Mouse (Mus musculus) activated CD4-positive, CD25-positive, alpha-beta regulatory T cell, adult 4 months (primary cell): ENCODE measurements around the gene Hoxd8. TPM values are rescaled to one million over a fixed set of nuclear protein-coding genes. Genes with fewer than 3 reads are reported as not detected.

Source experiments
- ATAC-seq: one replicate; pipeline ENCODE4 v1.8.0; 2017
- polyA plus RNA-seq, 2 experiments: library from polyadenylated mRNA; unstranded; fragments of 100-300 nt; shearing (Covaris generic); gene quantifications; one replicate each; pipeline ENCODE4 v1.2.1; 2017

Gene Hoxd8
- polyA plus RNA-seq, 2 experiments from 2014 or later: not detected

DNA sequence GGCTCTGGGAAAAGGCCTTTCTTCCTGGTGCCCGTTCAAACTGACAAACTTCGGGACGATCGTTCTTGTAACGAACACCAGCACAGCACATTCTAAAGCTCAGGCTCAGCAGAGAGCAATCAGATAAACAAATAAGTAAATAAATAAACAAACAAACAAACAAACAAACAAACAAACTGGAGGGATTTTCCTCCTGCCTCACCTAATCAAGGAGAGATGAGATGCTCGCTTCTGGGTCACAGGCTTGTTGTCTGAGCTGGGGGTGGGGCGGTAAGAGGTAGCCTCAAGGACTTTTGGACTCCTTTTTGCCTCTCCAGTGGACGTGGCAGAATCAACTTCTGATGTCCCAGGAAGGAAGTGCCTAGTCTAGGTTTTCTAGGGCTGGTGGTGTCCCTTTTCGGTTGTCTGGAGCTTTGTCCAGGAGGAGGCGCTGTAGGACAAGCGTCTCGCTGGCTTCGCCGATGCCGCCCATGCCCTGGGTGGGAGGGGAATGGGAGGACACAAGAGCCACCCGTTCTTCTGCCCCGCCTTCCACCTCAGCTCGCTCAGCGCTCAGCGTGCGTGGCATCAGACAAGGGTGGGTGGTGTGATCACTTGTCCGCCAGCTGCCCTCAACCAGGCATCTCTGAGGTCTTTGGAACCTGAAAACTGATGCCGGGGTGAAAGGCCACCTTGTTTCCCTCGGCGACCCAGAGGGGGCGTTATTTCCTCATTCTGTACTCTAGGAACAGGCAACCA, 11.3 kb downstream of the Hoxd8 start:
- peak; percentile 52 for ATAC-seq

DNA sequence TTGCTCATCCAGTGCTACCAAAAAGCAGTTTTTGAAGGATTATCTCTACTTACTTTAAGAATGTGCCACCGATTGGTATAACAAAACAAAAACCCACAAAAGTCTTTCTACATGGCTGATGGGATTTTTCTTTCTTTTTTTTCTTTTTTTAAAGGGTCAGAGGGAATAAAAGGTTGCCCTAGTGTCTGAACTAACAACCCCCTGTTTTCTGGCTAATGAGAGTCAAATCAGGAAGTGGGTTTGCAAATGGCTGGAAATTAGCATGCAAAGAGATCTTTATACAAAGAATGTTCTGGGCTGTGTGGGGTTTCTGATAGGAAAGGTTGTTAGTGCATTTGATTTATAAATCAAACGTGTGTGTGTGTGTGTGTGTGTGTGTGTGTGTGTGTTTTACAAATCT, 16.0 kb downstream of the Hoxd8 start:
- no peak for ATAC-seq

DNA sequence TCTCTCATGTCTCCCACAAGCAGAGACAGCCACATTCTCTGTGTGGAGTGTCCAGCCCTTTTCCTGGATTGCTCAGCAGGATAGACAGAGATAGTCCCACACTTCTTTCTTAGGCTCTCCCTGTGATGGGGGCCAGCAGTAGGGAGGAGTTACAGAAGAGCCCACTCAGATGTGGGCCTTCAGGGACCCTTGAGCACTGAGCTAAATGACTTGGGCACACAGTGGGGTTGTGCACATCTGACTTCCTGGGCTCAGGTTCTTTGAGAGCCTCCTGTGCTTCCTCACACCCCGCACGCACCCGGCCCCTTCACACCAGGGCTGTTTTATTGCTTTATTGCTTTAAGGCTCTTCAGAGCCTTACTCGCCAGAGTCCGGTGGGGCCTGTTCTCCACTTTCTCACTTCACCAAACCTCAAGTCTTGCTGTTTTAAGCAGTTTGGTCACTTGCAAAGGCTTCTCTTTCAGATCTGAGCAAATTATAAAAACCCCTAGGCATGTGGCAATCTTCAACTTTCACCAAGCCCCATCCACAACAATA, 16.6 kb downstream of the Hoxd8 start:
- ATAC-seq: no peak

DNA sequence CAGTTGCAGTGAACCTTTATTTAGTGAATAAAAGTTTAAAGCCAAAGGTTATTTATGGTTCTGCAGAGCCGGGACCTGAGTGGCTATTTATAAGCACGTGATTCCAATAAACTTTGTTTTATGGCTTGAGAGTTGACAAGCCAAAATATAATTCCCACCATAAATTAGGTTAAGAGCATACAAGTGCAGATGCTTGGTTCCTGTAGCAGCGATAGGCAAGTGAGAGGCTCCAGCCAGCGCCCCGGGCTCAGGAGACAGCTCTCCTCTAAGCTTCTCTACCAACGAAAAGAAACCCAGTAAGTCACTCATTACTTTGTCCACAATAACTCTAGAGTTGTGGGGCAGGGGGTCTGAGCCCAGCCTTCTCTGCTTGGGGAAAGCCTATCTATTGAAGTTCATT, 17.5 kb downstream of the Hoxd8 start:
- ATAC-seq: no peak

DNA sequence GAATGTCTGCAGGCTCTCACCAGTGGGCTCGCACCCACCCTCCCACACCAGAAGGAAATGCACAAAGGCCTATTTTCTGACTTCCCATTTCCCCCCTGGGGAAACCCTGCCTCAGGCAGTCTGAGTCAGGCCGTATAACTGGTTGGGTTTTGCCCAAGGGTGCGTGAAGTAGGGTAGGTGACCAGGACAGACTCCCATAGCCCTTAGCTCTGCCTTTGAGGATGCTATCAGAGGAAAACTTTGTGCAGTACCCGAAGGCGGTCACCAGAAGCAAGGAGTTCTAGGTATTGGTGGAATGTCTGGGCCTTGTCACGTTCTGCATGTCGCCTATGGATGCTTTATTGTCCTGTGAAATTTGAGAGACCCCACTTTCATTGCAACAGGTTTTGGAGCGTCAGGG, 18.5 kb downstream of the Hoxd8 start:
- ATAC-seq: no peak

DNA sequence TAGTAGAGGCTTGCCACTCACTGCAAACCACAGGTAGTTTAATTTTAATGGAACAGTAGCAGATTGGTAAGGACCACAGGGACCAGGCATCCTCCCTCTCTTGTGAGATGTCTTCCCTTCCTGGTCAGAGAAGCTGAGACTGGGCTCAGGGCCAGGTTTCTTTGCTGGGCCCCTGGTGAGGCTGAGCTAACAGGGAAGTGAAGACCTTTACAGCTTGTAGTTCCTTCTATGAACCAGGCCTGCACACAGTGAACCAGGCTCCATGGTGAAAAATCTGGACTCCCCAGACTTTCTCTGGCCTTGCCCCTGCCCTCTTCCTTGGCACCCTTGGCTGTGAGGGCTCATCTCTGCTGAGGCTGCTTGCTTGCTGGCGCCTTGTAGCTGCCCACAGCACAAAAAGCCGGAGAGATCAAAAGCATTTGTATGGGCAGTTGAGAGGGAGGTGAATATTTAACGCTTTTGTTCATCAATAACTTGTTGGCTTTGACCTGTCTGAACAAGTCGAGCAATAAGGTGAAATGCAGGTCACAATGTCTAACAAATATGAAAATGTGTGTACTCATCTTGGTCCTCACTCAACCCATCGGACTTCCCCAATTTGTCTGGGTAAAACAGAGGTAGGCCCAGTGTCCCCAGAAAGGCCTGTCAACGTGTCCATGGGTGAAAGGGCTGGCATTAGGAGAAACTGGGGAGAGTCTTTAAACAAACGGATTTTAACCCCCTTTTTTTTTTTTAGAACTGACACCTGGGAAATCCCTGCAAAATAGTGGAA, 20.0 kb downstream of the Hoxd8 start:
- no peak for ATAC-seq

DNA sequence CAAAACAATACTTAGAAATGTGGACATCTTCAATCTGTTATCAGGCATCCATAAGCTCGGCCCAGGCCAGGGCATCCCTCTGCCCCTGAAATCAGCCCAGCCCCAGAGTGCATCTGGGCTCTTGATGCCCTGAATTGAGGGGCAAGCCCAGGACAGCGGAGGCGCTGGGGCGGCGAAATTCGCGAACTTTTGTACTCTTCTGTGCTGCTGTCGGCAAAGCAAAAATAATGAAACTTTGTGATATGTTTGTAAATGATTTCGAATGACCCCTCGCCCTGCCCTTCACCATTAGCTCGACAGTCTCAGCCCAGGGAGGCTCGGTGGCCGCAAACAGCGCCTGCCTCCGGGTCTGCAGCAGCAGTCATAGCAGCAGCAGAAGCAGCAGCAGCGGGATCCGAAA, 20.8 kb downstream of the Hoxd8 start:
- no peak for ATAC-seq

DNA sequence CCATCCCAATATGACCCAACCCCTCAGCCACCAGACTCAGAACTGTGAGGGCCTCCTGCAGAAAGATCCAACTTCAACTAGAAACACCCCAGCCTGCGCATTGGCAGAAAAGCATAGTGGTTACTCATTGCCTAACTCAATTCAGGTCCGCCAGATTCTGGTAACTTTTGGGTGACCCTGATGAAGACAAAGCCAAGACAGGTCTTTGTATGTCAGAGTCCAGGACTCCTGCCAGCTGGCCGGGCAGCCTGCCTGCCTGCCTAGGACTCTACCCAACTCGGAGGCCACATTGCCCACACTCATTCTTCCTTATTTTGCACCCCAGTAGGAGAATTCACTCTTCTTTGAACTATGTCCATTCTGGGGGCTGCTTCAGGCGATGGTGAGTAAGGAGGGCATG, 22.1 kb downstream of the Hoxd8 start, which contains the start of gene Gm28230:
Gm28230 (plus strand) TSS at position 178 of the 400 bp plus-strand sequence.
- no peak for ATAC-seq

DNA sequence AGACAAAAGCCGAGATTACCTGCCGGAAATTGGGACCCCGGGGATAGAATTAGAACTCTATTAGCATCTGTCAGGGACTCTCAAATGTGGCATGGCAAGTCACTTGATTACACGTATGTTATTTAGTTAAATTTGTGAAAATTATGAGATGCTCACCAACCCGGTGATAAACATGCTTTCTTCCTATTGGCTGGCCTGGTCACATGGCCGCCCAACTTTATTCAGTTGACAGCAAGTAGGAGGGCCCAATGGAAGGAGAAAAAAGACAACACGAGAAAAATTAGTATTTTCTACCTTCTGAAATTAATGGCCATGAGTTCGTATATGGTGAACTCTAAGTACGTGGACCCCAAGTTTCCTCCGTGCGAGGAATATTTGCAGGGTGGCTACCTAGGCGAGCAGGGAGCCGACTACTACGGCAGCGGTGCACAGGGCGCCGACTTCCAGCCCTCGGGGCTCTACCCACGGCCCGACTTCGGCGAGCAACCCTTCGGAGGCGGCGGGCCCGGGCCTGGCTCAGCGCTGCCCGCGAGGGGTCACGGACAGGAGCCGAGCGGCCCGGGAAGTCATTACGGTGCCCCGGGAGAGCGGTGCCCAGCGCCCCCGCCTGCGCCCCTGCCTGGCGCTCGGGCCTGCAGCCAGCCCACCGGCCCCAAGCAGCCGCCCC, 22.7 kb downstream of the Hoxd8 start:
- ATAC-seq: no peak

DNA sequence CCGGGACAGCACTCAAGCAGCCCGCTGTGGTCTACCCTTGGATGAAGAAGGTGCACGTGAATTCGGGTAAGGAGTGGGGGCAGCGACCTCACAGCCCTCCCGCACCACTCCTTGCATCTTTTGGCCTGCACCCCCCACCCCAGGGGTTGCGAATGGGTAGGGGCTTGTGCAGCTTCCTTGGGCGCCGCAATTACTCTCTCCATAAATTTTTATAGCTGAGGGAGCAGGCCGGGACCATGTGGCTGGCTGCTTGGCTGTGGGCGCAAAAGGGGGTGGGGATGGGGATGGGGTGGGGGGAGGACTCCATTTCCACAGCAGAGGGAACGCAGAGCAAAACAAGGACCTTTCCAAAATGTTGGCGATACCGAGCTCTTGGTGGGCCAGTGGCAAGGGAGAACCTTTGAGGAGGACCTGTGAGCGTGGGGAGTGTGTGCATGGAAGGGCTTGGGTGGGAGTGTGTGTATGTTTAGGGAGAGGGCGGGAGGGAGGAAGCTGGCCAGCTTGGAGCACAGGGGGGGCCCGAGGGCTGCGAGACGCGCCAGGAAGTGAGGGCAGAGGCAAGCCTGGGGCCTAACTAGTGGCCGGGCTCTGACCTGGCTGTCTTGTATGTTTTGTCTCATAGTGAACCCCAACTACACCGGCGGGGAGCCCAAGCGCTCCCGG, 23.4 kb downstream of the Hoxd8 start:
- ATAC-seq: no peak

DNA sequence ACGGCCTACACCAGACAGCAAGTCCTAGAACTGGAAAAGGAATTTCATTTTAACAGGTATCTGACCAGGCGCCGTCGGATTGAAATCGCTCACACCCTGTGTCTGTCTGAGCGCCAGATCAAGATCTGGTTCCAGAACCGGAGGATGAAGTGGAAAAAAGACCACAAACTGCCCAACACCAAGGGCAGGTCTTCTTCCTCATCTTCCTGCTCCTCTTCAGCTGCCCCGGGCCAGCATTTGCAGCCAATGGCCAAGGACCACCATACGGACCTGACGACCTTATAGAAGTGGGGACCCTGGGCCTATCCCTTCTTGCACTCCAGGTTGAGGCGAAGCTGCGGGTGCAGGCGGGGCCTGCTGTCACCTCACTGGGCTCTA, 23.9 kb downstream of the Hoxd8 start:
- ATAC-seq: no peak

DNA sequence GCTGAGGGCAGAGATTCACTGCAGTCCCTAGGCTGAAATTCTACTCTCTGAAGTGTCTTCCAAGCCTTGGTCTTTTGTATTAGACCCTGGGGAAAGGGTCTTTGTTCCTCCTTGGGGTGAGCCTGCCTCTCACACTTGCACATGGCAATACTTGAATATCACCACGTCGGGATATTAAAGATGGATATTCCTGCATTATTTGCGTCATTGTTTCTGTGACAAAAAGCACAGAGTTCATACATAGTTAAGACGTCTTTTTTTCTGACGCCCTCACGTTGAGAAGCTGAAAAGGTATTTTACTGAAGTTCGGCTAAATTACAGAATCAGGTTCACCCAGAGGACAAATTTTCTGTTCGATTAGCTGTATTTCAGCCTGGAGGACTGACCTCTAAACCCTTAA, 25.9 kb downstream of the Hoxd8 start:
- no peak for ATAC-seq

DNA sequence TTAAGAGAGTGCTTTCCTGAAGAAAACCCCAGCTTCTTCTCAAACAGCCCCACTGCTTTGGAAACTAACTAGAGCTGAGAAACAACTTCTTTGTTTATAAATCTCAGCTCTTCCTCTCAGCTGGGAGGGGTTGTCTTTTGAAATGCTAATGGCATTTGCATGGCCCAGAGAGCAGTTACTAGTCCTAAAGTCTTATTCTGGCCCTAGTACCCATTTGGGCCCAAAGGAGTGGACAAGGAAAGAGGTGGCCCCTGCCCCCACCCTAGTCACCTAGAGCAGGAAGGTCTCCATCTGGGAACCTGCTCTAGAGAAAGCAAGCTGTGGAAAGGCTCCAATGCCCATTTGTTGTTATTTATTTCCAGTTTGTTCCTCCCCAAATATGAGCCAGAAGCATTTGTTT, 26.6 kb downstream of the Hoxd8 start:
- no peak for ATAC-seq

DNA sequence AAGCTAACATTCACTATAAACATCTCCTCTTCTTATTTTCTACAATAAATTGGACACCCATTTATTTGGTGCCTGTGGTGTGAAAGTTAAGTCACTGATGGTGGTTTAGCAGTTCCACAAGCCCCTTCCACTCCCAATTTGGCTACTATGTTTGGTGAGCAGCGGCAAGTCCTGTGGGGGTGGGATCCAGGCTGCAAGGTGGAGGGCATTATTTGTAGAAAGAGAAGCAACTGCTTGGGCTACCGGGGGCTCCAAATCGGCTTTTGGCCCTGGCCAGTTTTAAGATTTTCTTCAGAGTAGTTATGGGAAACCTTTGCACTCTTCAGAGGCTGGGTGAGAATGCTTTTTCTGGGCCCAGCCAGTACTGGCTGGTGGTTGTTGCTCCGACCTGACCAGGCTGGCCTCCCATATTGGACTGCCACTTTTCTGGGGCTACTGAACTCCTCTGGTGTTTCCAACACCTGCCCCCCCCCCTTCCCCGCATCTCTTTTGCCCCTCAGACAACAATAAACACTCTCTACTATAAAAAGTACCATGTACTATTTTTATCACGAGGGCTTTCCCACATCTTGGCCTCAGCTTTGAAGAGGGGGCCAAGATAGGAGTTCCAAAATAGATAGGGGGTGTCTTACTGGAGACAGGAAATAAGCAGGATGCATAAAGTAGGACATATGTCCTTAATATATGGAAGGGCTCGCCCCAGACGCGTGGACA, 27.5 kb downstream of the Hoxd8 start:
- no peak for ATAC-seq

DNA sequence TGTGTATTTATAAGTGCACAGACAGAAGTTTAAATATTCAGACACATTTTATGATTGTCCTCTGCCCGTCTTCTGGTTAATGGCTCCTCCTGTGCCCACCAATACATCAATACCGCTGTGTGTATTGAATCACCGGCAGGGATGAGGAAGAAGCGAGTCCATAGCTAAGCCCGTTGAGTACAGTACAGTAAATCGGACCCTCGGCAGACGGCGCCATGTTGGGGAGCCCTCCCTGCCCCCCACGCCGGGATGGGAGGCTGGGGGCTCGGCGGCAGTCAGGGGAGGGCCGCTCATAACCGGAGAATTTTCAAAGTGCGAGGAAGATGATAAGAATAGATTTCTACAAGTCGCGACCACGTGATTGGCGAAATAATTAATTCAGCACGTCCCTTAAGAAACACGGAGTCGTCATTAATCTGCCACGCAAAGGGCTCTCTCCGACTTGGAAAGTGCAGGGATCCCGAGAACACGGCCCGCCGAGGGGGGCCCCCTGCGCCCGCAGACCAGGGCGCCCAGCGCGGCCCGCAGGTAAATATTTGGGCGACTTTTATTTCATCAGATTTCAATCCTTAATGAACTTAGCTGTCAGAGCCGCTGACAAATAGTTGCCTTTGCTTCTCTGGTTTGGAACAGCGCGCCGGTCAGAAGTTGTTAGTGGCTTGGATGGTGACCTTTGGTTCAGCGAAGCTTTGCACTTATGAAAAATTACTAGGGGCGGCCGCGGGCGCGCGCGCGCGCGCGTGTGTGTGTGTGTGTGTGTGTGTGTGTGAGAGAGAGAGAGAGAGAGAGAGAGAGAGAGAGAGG, 28.3 kb downstream of the Hoxd8 start:
- no peak for ATAC-seq

DNA sequence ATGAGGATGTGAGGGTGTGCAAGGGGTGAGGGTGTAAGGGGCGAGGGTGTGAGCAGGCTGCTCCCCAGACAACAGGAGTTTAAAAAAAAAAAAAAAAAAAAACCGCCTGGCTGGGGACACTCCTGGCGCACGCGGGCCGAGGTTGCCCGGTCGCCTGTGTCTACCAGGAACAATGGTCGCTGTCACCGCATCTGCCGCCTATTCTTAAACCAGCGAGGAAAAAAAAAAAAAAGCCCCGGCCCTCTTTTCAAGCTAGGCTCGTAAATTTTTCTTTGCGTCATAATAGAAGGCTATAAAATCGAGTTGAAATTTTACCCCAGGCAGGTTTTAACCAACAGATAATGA, 28.9 kb downstream of the Hoxd8 start:
- ATAC-seq: no peak

DNA sequence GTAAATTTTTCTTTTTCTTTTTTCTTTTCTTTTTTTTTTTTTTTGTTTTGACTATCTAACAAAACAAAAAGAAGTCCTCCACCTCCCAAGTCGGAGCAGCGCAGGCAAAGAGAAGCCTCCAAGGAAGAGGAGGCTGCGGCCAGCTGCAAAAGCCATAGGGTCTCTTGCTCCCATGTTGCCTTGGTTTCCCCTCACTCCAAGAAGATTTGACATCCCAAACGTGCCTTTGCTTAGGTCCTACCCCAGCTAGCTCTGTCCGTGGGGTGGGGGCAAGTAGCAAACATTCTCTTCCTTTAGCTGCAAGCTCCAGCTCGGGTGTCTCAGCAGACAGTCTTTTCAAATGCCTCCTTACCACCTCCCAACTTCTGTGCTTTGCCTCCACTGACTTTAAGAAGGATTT, 29.4 kb downstream of the Hoxd8 start:
- ATAC-seq: no peak

DNA sequence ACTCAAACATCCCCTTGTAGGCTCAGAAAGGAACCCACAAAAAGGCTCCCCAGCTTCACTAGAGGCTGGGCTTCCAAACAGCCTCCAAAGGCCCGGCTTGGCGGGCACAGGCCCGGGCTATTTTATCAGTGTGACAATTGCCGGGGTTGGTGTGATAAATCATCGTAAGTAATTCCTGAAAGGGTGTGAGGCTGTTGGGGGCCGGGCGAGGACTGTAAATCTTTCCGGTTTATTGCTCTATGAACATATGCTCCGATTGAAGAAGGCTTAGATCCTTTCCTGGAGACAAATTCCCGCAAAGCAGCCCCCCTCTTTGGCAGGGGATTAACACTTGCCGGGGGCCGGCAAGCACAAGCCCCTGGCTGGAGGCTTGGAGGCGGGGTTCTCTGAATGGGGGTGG, 30.0 kb downstream of the Hoxd8 start:
- no peak for ATAC-seq

DNA sequence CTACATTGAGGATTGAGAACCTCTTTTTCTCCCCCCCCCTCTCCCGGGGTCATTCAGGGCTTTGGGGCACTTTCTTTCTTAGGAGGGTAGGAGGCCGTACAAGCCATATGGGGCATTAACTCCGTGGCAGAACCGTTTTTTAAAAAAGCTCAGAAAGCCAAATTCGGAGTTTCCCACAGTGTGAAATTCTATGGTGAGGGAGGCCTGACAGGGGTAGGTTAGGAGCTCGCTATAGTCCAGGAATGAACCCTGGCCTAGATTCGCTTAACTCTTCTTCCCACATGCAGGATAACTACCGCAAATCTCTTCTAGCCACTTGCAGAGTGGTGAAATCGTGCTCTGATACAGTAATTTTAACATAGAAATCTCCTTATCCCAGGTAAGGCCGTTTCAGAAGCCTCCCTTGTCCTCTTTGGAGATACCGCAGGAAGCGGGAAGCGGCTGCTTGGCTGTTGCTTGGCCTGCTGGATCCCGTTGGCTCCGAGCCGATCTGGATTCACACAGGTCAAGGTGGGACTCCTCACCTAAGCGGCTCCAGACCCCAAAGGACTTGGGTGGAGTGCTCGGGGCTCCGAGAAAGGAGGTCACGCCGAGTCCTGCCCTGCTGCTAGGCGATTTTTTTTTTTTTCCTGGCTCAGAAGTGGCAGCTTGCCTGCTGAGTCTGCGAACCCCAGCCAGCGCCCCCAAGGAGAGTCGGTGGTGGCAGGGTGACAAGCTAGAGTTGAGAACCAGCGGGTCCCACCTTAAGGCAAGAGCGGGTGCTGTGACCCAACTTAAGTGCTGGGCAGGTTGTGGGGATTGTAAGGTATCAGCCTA, 30.8 kb downstream of the Hoxd8 start:
- ATAC-seq: no peak

DNA sequence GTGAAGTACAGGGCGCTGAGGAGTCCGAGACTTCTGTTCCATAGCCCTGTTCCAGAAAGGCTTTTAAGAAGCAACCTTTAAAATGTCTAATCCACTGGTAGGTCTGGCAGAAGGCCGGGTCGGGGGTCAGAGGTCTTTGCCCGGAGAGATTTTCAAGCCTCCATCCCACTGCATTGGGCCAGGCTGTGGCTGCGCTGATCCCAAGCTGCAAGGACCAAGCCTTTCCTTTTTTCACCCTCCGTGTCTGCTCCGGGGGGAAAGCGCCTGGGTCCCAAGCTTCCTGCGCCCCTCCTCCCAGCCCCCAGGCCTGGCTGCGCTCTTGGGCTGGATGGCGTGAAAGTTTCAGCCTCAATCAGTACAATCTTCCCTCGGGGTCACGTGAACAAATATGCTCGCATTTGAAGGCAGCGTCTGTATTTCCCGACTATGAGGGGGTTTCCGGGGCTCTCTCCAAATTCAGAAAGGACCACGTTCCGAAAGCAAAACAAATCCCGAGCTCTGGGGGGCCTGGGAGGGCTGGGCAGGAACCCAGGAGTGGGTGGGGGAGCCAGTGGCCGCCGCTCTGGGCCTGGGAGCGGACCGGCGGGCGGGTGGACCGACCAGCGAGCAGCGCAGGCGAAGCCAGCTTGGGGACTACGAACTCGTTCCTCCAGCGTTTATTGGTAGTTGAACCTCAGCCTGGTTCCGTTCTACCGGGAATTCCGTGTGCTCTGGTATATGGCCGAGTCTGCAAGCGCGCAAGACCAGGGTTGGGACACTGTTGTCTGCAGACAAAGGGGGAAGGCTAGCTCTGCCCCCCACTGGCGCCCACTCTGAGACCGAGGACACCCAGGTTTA, 31.7 kb downstream of the Hoxd8 start:
- ATAC-seq: no peak
